27 mouse cellular contexts compared by ENCODE assay signal in genomic region chr8:8491908-8492307, GRCm38 (mm10).
"Had no signal": no experiment of that assay in that cellular context is flagged by ENCODE, and none has a peak within 500 bp of the region (broad histone marks: within the 10 kb centered on the region; RNA-seq: fewer than 3 reads in every experiment).

No protein-coding gene starts in this region.

- DNase-seq: gastrocnemius, adult 2 months; gastrocnemius, postnatal 10 days; gastrocnemius, postnatal 25 days; heart, adult 2 months; heart, postnatal 10 days; heart, postnatal 4 days; kidney, adult 18-20 months; kidney, adult 8-10 months; kidney, postnatal 10 days; kidney, postnatal 25 days; kidney, postnatal 4 days; liver; liver, embryonic 13.5 days had no signal

- H3K9ac ChIP-seq: heart, embryonic 12.5 days; hindbrain, embryonic 12.5 days; hindbrain, embryonic 14.5 days; intestine, embryonic 15.5 days; limb, embryonic 12.5 days; liver, embryonic 13.5 days; liver, embryonic 15.5 days had no signal

- H3K9me3 ChIP-seq: heart, embryonic 10.5 days; heart, embryonic 12.5 days; hindbrain, embryonic 12.5 days; intestine, embryonic 15.5 days; limb, embryonic 10.5 days; limb, embryonic 12.5 days; liver, embryonic 13.5 days; liver, embryonic 15.5 days had no signal

- H3K4me2 ChIP-seq: heart, embryonic 12.5 days; hindbrain, embryonic 12.5 days; hindbrain, embryonic 14.5 days; intestine, embryonic 15.5 days; limb, embryonic 12.5 days; liver, embryonic 13.5 days; liver, embryonic 15.5 days had no signal

- ATAC-seq: hindbrain, embryonic 16.5 days; inflammation-experienced regulatory T-cells, adult 6 months; intestine, embryonic 15.5 days; intestine, postnatal 0 days had no signal

- H3K4me3 ChIP-seq: gastrocnemius, adult 2 months; heart, adult 2 months; heart, embryonic 10.5 days; heart, embryonic 12.5 days; hindbrain, embryonic 10.5 days; hindbrain, embryonic 12.5 days; intestine, embryonic 15.5 days; layer of hippocampus, adult 2 months; left cerebral cortex, adult 2 months; limb, embryonic 10.5 days; limb, embryonic 12.5 days; liver, embryonic 13.5 days; liver, embryonic 15.5 days had no signal

- H3K36me3 ChIP-seq: heart, embryonic 10.5 days; heart, embryonic 12.5 days; hindbrain, embryonic 10.5 days; hindbrain, embryonic 12.5 days; intestine, embryonic 15.5 days; limb, embryonic 10.5 days; limb, embryonic 12.5 days; liver, embryonic 13.5 days; liver, embryonic 15.5 days had no signal

- H3K27ac ChIP-seq: gastrocnemius, adult 2 months; heart, adult 2 months; heart, embryonic 10.5 days; hindbrain, embryonic 10.5 days; hindbrain, embryonic 12.5 days; hindbrain, embryonic 14.5 days; intestine, embryonic 15.5 days; layer of hippocampus, adult 2 months; left cerebral cortex, adult 2 months; limb, embryonic 10.5 days; limb, embryonic 12.5 days; liver, embryonic 13.5 days; liver, embryonic 15.5 days had no signal

- H3K27me3 ChIP-seq: intestine, embryonic 15.5 days had no signal
